Mouse (Mus musculus) lung, adult 2 months (tissue): Measurements from ENCODE around the gene Rwdd1. TPM values are rescaled to one million over a fixed set of nuclear protein-coding genes. Genes with fewer than 3 reads are reported as not detected.
"Not testable (repeated sequence)": the region's sequence is repeated elsewhere in the genome, so short reads cannot be mapped to it uniquely, and the experiment has no call there.

Experiments used
- DNase-seq: peaks from one replicate; pipeline ENCODE4 v3.0.0; 2022
- H3K4me1 ChIP-seq: fragments of 200-500 bp; 2 replicates; pipeline ENCODE4 v1.6.1; 2011; ENCODE audit warnings: low read length; ENCODE audit not compliant: control insufficient read depth, insufficient read depth
- H3K4me3 ChIP-seq: fragments of 200-500 bp; replicated peaks from 2 replicates; pipeline ENCODE3; 2011; ENCODE audit warnings: low read depth, mild to moderate bottlenecking, control low read depth, low read length; ENCODE audit errors: extremely low read depth
- CTCF ChIP-seq: fragments of 200-500 bp; IDR thresholded peaks from 2 replicates; pipeline ENCODE4 v1.5.1; 2011; ENCODE audit warnings: mild to moderate bottlenecking, low read length, control low read depth; ENCODE audit not compliant: insufficient read depth
- POLR2A ChIP-seq: fragments of 200-500 bp; IDR thresholded peaks from 2 replicates; pipeline ENCODE4 v1.6.1; 2011; ENCODE audit warnings: low read depth, mild to moderate bottlenecking, control low read depth, low read length, borderline replicate concordance; ENCODE audit errors: extremely low read depth
- WGBS: fragments of 180-500 bp; shearing (Covaris S2); methylation state at CpG from one replicate; pipeline ENCODE4 v1.1.7; 2018; 5-methylcytosine and 5-hydroxymethylcytosine counted together
- polyA plus RNA-seq: library from polyadenylated mRNA; depleted of rRNA; stranded (reverse); fragments of >200 nt; gene quantifications from 2 replicates; pipeline ENCODE4 v1.2.3, GENCODE M21; 2012; rRNA removed

Rwdd1 gene
- polyA plus RNA-seq, 1 experiment, result 24.5 TPM

DNA sequence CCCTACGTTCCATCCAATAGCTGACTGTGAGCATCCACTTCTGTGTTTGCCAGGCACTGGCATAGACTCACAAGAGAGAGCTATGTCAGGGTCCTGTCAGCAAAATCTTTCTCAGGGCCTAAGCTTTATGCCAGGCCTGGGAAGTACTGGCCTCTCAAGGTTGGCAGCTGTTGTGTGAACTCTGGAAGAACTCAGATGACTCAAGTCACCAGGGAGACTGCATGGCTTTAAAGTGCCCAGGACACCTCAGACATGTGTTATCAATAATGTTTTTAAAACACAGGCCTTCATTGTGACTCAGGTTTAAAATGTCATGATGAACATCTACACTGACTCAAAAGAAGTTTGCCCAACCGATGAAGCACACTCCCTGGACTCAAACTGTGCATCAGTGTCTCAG, 6.2 kb downstream of the Rwdd1 start:
- Histone ChIP-seq H3K4me1 (peaks cover 3% of the 10 kb centered on the region), H3K4me3 (no peak overlapping the region)
- TF ChIP-seq CTCF (no peak), POLR2A (no peak)
- 83% methylated on average over 2 of the region's 2 CpGs for WGBS
- DNase-seq, result no peak

- TF ChIP-seq CTCF (no peak), POLR2A (no peak)
- H3K4me3 ChIP-seq, result no peak overlapping the region
- 88% methylated on average over 4 of the region's 4 CpGs for WGBS
- no peaks in the 10 kb centered on the region for H3K4me1 ChIP-seq
- DNase-seq, result no peak
Observed at GRCm38 (mm10) chr10:34012581-34012980, 6.8 kb downstream of the Rwdd1 start.

GRCm38 (mm10) chr10:33998397-33998796, 21.0 kb downstream of the Rwdd1 start:
- H3K4me3 ChIP-seq, result no peak overlapping the region
- H3K4me1 ChIP-seq, result no peaks in the 10 kb centered on the region
- TF ChIP-seq CTCF (no peak), POLR2A (no peak)
- no peak for DNase-seq

GRCm38 (mm10) chr10:33996686-33997085, 22.7 kb downstream of the Rwdd1 start:
- not testable (repeated sequence) for H3K4me3 ChIP-seq, DNase-seq, H3K4me1 ChIP-seq
- 84% methylated on average over 6 of the region's 8 CpGs for WGBS

- peak; percentile 23 for DNase-seq
- TF ChIP-seq POLR2A (no peak), CTCF (peak; percentile 54)
- WGBS, result 8% methylated on average over 4 of the region's 4 CpGs
- Histone ChIP-seq H3K4me3 (no peak overlapping the region), H3K4me1 (no peaks in the 10 kb centered on the region)
Observed at GRCm38 (mm10) chr10:33986771-33987170, 32.7 kb downstream of the Rwdd1 start.

DNA sequence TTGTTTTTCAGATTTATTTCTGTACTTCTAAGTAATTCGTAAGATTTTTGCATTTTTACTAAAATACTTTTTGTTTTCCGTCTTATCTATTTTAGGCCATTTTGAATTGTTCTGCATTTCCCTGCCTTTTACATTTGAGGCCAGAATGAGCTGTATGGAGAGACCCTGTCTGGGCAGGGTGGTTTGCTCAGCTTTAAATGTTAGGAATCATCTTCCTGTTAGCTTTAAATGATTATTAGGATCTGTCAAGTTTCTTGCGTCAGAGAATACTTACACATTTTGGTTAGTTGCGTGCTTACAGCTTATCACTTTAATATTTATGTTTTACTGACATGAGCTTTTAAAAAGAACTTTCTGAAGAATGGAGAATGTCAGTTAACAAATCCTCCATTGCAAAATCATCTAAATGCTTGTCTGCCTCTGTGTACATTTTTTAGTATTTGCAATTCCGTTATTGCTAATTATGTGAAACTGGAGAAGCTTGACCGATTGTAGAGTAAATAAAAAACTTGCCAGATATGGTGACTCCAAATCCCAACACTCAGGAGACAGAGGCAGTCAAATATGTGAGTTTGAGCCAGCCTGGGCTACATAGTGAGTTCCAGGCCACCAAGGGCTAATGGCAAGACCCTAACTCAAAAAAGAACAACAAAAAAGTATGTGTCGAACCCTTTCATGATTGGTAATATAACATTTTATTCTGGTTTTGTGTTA, 44.5 kb downstream of the Rwdd1 start:
- DNase-seq, result no peak
- Histone ChIP-seq H3K4me1 (no peaks in the 10 kb centered on the region), H3K4me3 (no peak overlapping the region)
- 69% methylated on average over 7 of the region's 7 CpGs for WGBS
- TF ChIP-seq CTCF (no peak), POLR2A (no peak)

- WGBS, result 79% methylated on average over 3 of the region's 3 CpGs
Observed at GRCm38 (mm10) chr10:33952509-33952908, 66.9 kb downstream of the Rwdd1 start.

DNA sequence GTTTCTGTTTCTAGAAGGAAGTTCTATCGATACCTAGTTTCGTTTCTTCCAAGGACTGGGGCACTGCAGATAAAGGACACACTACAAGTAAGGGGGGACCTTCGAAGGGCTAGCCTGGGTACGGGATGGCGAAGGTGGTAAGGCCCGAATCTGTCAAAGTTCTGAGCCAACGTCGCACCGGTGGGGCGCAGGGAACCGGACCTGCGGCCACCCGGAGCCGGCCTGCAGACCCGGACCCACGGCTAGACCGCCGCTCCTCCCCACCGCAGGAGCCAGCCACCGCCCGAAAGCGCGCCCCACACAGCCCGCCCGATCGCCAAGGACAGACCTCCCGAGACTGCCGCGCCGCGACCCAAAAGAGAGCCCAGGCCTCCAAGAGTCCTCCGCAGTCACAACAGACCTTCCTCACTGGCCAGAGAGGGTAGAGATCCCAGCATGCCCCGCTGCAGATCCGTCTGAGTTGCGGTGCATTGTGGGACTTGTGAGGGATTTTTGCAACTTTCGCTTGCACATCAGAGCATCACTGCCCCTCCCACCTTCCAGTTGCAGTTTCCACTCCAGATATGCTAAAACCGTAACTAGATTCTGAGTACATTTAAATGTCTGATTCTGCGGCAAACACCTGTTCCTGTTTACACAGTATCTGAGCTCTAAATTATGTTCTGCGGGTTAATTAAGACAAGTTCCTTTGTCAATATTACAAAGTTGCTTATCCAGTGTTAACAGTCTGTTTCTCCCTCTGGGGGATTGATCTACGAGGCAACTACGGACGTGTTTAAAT, 68.4 kb downstream of the Rwdd1 start, which contains the start of gene Zup1:
Zup1 (minus strand) TSS at position 467 of the 781 bp plus-strand sequence.
- Histone ChIP-seq H3K4me3 (peak within 1 kb of the TSS; percentile 97), H3K4me1 (peaks cover 4% of the 10 kb centered on the region)
- TF ChIP-seq CTCF, result no peak
- peak; percentile 82; the same call in 1 of the 2 replicates for TF ChIP-seq POLR2A
- peak; percentile 68 for DNase-seq
- WGBS, result under 1% methylated on average over 42 of the region's 42 CpGs

More at GRCm38 (mm10) chr10:33952509-33952908, 66.9 kb downstream of the Rwdd1 start:
- Histone ChIP-seq H3K4me3 (no peak overlapping the region), H3K4me1 (peaks cover 4% of the 10 kb centered on the region)
- TF ChIP-seq POLR2A (no peak), CTCF (no peak)
- DNase-seq, result no peak

Other genes with a start within 250 kb of the Rwdd1 start
- gene Sult3a2, start 232.9 kb downstream of the Rwdd1 start, polyA plus RNA-seq, result not detected in 2 replicates
- gene Sult3a1, start 161.9 kb downstream of the Rwdd1 start, polyA plus RNA-seq, result not detected in 2 replicates
- gene Rsph4a, start 114.5 kb downstream of the Rwdd1 start, polyA plus RNA-seq, result 1.7 and 2.8 TPM in 2 replicates
- gene Zup1, start 68.4 kb downstream of the Rwdd1 start, polyA plus RNA-seq, result 4.1 and 7.6 TPM in 2 replicates
- gene Trappc3l, start 18.0 kb upstream of the Rwdd1 start, polyA plus RNA-seq, result not detected in 2 replicates
- not detected in 2 replicates for gene Calhm4, start 24.7 kb upstream of the Rwdd1 start, polyA plus RNA-seq
- gene Calhm5, start 76.9 kb upstream of the Rwdd1 start, polyA plus RNA-seq, result 0.49 and 1.2 TPM in 2 replicates
- 2.3 and 2.4 TPM in 2 replicates for gene Calhm6, start 108.4 kb upstream of the Rwdd1 start, polyA plus RNA-seq
- 12.4 and 16.2 TPM in 2 replicates for gene Dse, start 188.1 kb upstream of the Rwdd1 start, polyA plus RNA-seq